Mouse (Mus musculus): Measurements from ENCODE around the gene Il1a.
A peak's percentile ranks its signal among the peaks of the same experiment; 100 is the strongest.

The Il1a gene

GRCm38 (mm10) chr2:129309836-129310235 is at the start of gene Il1a:
Il1a (minus strand) TSS chr2:129309972.
- no peak for DNase-seq (ENCODE audit: low read depth)

- no peak for DNase-seq (ENCODE audit: low read depth)
Measured at GRCm38 (mm10) chr2:129338138-129338621, 28.4 kb upstream of the Il1a start.

GRCm38 (mm10) chr2:129333471-129333870 is 23.7 kb upstream of the Il1a start:
- DNase-seq (ENCODE audit: low read depth) = no peak

GRCm38 (mm10) chr2:129330540-129330939 is 20.8 kb upstream of the Il1a start:
- no peak for DNase-seq (ENCODE audit: low read depth)

GRCm38 (mm10) chr2:129330024-129330423 is 20.3 kb upstream of the Il1a start:
- no peak for DNase-seq (ENCODE audit: low read depth)

GRCm38 (mm10) chr2:129328238-129328637 is 18.5 kb upstream of the Il1a start:
- no peak for DNase-seq (ENCODE audit: low read depth)

- DNase-seq (ENCODE audit: low read depth) = no peak
Measured at GRCm38 (mm10) chr2:129324216-129324615, 14.4 kb upstream of the Il1a start.

GRCm38 (mm10) chr2:129322117-129322635 is 12.4 kb upstream of the Il1a start:
- no peak for DNase-seq (ENCODE audit: low read depth)

GRCm38 (mm10) chr2:129320033-129320605 is 10.3 kb upstream of the Il1a start:
- DNase-seq (ENCODE audit: low read depth) = no peak

- DNase-seq (ENCODE audit: low read depth) = no peak
Measured at GRCm38 (mm10) chr2:129315831-129316230, 6.1 kb upstream of the Il1a start.

GRCm38 (mm10) chr2:129314880-129315279 is 5.1 kb upstream of the Il1a start:
- no peak for DNase-seq (ENCODE audit: low read depth)

GRCm38 (mm10) chr2:129313934-129314333 is 4.2 kb upstream of the Il1a start:
- DNase-seq (ENCODE audit: low read depth) = no peak

GRCm38 (mm10) chr2:129306020-129306419 is 3.8 kb downstream of the Il1a start:
- DNase-seq (ENCODE audit: low read depth) = no peak

- peak; percentile 35 for DNase-seq (ENCODE audit: low read depth)
Measured at GRCm38 (mm10) chr2:129297589-129297982, 12.2 kb downstream of the Il1a start.

- DNase-seq (ENCODE audit: low read depth) = peak; percentile 98
Measured at GRCm38 (mm10) chr2:129296671-129297588, 12.8 kb downstream of the Il1a start, which contains the start of gene Ckap2l. Ckap2l (minus strand) TSS chr2:129297212.

- no peak for DNase-seq (ENCODE audit: low read depth)
Measured at GRCm38 (mm10) chr2:129296086-129296485, 13.7 kb downstream of the Il1a start.

GRCm38 (mm10) chr2:129295075-129295474 is 14.7 kb downstream of the Il1a start:
- no peak for DNase-seq (ENCODE audit: low read depth)

- no peak for DNase-seq (ENCODE audit: low read depth)
Measured at GRCm38 (mm10) chr2:129273823-129274222, 35.9 kb downstream of the Il1a start.

- no peak for DNase-seq (ENCODE audit: low read depth)
Measured at GRCm38 (mm10) chr2:129270621-129271020, 39.2 kb downstream of the Il1a start.

- no peak for DNase-seq (ENCODE audit: low read depth)
Measured at GRCm38 (mm10) chr2:129269986-129270385, 39.8 kb downstream of the Il1a start.

GRCm38 (mm10) chr2:129269161-129269643 is 40.6 kb downstream of the Il1a start:
- DNase-seq (ENCODE audit: low read depth) = no peak

GRCm38 (mm10) chr2:129267738-129268137 is 42.0 kb downstream of the Il1a start:
- no peak for DNase-seq (ENCODE audit: low read depth)

- no peak for DNase-seq (ENCODE audit: low read depth)
Measured at GRCm38 (mm10) chr2:129265316-129265715, 44.5 kb downstream of the Il1a start.

Data from c-Kit-positive CD71-positive TER-119-negative erythroid progenitor cells, embryonic 14.5 days (primary cell).